Mouse (Mus musculus): ENCODE measurements around the gene Adat1. TPM values are rescaled to one million over a fixed set of nuclear protein-coding genes. Genes with fewer than 3 reads are reported as not detected.

Gene Adat1
- polyA plus RNA-seq, 1 experiment = 3.7 TPM

DNA sequence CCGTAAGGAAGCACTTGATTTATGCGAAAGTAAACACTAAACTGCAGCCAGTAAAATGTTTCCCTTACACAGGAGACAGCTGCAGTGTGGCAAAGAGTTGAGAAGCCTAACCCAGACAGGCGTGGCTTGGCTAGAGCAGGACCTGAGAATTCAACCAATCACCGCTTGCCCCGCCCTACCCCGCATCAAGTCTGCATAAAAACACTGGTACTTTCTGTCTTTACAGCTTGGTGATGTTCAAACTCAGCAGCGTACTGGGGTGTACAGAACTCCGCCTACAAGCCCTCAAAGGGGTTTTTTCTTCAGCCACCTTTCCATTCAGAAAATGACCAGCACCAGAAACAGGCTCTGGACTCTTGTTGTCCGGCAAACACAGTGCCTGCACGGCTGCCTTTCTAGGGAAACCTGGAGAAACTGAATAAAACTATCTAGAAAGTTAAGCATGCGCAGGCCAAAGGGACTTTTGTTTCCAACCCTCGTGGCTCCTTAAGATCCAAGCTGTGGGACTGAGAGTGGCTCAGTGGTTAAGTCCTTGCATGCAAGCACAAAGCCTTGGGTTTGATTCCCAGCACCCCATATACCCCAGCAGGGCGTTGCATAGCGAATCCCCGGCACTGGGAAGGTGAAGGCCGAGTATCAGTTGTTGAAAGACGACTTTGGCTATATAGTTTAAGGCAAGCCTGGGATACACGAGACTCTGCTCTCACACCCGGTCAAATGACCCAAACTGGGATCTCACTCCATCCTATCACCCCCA is 59.3 kb downstream of the Adat1 start:
- Histone ChIP-seq H3K27ac (ENCODE audit: insufficient read depth, low read length) (no peak overlapping the region), H3K4me1 (ENCODE audit: control insufficient read depth, insufficient read depth, low read length) (no peaks in the 10 kb centered on the region), H3K4me3 (ENCODE audit: insufficient read depth, low read length) (peak overlapping the region; percentile 71)
- TF ChIP-seq POLR2A (IDR thresholded peaks at IDR 0.05; ENCODE audit: low read depth, low read length) = no peak
- TF ChIP-seq CTCF (IDR thresholded peaks at IDR 0.05; ENCODE audit: borderline replicate concordance, insufficient read depth, low read length) = no peak

DNA sequence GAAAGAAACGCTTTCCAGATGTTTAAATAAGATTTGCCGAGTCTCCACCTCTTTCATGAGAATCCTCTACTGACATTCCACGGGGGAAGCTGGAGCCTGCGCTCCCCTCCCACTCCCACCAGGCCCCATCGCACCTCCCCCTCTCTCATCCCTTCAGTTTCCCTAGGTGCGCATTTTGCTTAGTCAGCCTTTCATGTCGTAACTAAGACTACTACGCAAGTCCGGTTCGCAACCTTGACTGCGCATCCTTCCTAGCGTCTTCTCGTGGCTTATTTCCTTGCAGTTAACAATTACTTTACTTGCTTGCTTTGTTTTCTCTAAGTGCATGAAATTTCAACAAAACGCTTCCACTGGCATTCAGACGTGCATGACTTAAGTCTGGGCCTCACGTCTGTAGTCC is 60.4 kb downstream of the Adat1 start:
- TF ChIP-seq POLR2A (IDR thresholded peaks at IDR 0.05; ENCODE audit: low read depth, low read length) = no peak
- TF ChIP-seq CTCF (IDR thresholded peaks at IDR 0.05; ENCODE audit: borderline replicate concordance, insufficient read depth, low read length) = no peak

DNA sequence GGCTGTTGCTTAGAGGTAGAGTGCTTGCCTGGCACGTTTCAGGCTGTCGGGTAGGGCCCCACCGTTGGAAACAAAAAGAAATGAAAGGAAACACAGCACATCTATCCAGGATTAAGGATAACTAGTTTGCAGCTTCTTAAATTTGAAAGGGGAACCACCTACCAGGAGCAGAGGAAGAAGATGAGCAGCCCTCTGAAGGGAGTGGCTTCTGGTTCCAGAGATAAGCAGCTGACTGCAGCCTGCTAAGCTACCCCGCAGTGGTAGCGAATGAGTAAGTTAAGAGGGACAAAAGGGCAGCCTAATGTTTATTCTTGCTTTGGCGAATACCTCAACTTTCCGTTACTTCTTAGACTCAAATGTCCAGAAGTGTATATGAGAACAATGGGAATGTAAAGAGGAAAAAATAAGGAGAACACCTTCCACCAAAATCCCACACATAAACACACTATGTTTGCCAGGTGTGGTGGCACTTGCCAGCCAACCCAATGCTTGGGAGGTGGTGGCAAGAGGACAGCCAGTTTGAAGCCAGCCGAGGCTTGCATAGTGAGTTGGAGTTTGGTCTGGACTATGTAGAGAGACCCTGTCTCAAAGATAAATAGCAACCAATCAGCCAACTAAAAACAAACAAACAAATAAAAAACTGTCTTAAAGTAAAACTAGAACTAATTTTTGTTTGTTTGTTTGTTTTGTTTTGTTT is 62.3 kb downstream of the Adat1 start:
- H3K4me1 ChIP-seq (ENCODE audit: control insufficient read depth, insufficient read depth, low read length) = no peaks in the 10 kb centered on the region
- no peak overlapping the region for H3K4me3 ChIP-seq (ENCODE audit: insufficient read depth, low read length)
- no peak for TF ChIP-seq CTCF (IDR thresholded peaks at IDR 0.05; ENCODE audit: borderline replicate concordance, insufficient read depth, low read length)
- TF ChIP-seq POLR2A (IDR thresholded peaks at IDR 0.05; ENCODE audit: low read depth, low read length) = no peak
- H3K27ac ChIP-seq (ENCODE audit: insufficient read depth, low read length) = no peak overlapping the region

More for the DNA sequence above, 60.4 kb downstream of the Adat1 start:
- H3K4me3 ChIP-seq (ENCODE audit: insufficient read depth, low read length) = no peak overlapping the region
- H3K27ac ChIP-seq (ENCODE audit: insufficient read depth, low read length) = no peak overlapping the region
- no peaks in the 10 kb centered on the region for H3K4me1 ChIP-seq (ENCODE audit: control insufficient read depth, insufficient read depth, low read length)

DNA sequence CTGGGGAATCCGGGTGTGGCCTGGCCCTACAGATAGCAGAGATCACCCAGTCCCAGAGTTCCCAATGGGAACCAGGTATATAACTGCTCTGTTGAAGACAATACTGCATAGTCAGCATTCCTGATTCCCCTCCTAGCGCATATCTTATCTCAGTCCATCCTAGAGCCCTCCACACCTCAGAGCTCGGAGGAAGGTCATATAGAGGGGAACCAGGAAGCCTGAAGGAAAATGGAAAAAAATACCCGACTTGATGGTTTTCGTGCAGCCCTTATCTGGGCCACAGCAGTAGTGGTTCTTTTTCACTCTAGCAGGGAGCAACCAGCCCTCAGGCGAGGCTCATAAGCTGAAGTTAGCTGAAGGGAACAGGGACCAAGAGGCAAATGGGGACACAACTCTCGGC is 67.1 kb downstream of the Adat1 start:
- H3K4me1 ChIP-seq (ENCODE audit: control insufficient read depth, insufficient read depth, low read length) = no peaks in the 10 kb centered on the region
- no peak overlapping the region for H3K4me3 ChIP-seq (ENCODE audit: insufficient read depth, low read length)
- no peak overlapping the region for H3K27ac ChIP-seq (ENCODE audit: insufficient read depth, low read length)
- TF ChIP-seq POLR2A (IDR thresholded peaks at IDR 0.05; ENCODE audit: low read depth, low read length) (no peak), CTCF (IDR thresholded peaks at IDR 0.05; ENCODE audit: borderline replicate concordance, insufficient read depth, low read length) (no peak)

DNA sequence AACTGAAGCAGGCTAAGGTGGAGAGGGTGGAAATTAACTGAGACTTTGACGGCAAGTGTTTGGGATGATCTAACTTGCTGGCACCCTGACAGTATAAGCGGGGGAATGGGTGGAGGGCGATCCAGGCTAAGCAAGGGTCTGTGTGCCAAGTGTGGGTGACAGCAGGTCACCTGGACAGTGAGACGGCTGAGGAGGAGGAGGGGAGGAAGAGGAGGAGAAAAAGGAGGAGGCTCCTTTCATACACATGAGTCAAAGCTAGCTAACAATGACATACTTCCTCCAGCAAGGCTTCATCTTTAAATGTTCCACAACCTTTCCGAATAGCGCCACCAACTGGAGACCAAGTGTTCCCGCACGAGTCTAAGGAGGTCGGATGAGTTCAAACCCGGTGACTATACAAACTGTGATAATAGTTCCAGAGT is 68.7 kb downstream of the Adat1 start:
- Histone ChIP-seq H3K4me1 (ENCODE audit: control insufficient read depth, insufficient read depth, low read length) (no peaks in the 10 kb centered on the region), H3K27ac (ENCODE audit: insufficient read depth, low read length) (no peak overlapping the region), H3K4me3 (ENCODE audit: insufficient read depth, low read length) (no peak overlapping the region)
- no peak for TF ChIP-seq POLR2A (IDR thresholded peaks at IDR 0.05; ENCODE audit: low read depth, low read length)
- TF ChIP-seq CTCF (IDR thresholded peaks at IDR 0.05; ENCODE audit: borderline replicate concordance, insufficient read depth, low read length) = 0 out of 2 replicates have a peak, but pooled peaks have one; percentile 2

- Histone ChIP-seq H3K4me1 (ENCODE audit: control insufficient read depth, insufficient read depth, low read length) (no peaks in the 10 kb centered on the region), H3K4me3 (ENCODE audit: insufficient read depth, low read length) (no peak overlapping the region), H3K27ac (ENCODE audit: insufficient read depth, low read length) (no peak overlapping the region)
- TF ChIP-seq POLR2A (IDR thresholded peaks at IDR 0.05; ENCODE audit: low read depth, low read length) = no peak
- TF ChIP-seq CTCF (IDR thresholded peaks at IDR 0.05; ENCODE audit: borderline replicate concordance, insufficient read depth, low read length) = no peak
Measured at GRCm38 (mm10) chr8:111920971-111921370, 71.1 kb downstream of the Adat1 start.

- TF ChIP-seq CTCF (IDR thresholded peaks at IDR 0.05; ENCODE audit: borderline replicate concordance, insufficient read depth, low read length) = peak; percentile 26; the same call in 1 of the 2 replicates
- no peak for TF ChIP-seq POLR2A (IDR thresholded peaks at IDR 0.05; ENCODE audit: low read depth, low read length)
- Histone ChIP-seq H3K4me3 (ENCODE audit: insufficient read depth, low read length) (no peak overlapping the region), H3K4me1 (ENCODE audit: control insufficient read depth, insufficient read depth, low read length) (no peaks in the 10 kb centered on the region), H3K27ac (ENCODE audit: insufficient read depth, low read length) (no peak overlapping the region)
Measured at GRCm38 (mm10) chr8:111919663-111920062, 72.4 kb downstream of the Adat1 start.

Other genes starting within 250 kb of the Adat1 start
- gene Bcar1, start 248.5 kb downstream of the Adat1 start, polyA plus RNA-seq (2011; ENCODE audit: insufficient read length, low read depth, missing spikeins) = 37.0 and 45.8 TPM in 2 replicates
- gene Cfdp1, start 138.0 kb downstream of the Adat1 start, polyA plus RNA-seq (2011; ENCODE audit: insufficient read length, low read depth, missing spikeins) = 120 and 149 TPM in 2 replicates
- 2.6 and 3.2 TPM in 2 replicates for gene Tmem170, start 115.6 kb downstream of the Adat1 start, polyA plus RNA-seq (2011; ENCODE audit: insufficient read length, low read depth, missing spikeins)
- 0.79 and 1.9 TPM in 2 replicates for gene Chst5, start 81.9 kb downstream of the Adat1 start, polyA plus RNA-seq (2011; ENCODE audit: insufficient read length, low read depth, missing spikeins)
- gene Tmem231, start 58.4 kb downstream of the Adat1 start, polyA plus RNA-seq (2011; ENCODE audit: insufficient read length, low read depth, missing spikeins) = 11.4 and 12.2 TPM in 2 replicates
- 51.0 and 61.1 TPM in 2 replicates for gene Gabarapl2, start 51.6 kb downstream of the Adat1 start, polyA plus RNA-seq (2011; ENCODE audit: insufficient read length, low read depth, missing spikeins)
- gene Kars, start 19.0 kb upstream of the Adat1 start, polyA plus RNA-seq (2011; ENCODE audit: insufficient read length, low read depth, missing spikeins) = 141 and 154 TPM in 2 replicates
- gene Terf2ip, start 19.1 kb upstream of the Adat1 start, polyA plus RNA-seq (2011; ENCODE audit: insufficient read length, low read depth, missing spikeins) = 7.5 and 8.0 TPM in 2 replicates
- gene Gm6793, start 22.7 kb upstream of the Adat1 start, polyA plus RNA-seq (2011; ENCODE audit: insufficient read length, low read depth, missing spikeins) = 0.33 TPM in 1 of 2 replicates, not detected in the other